Mouse (Mus musculus) adrenal gland, postnatal 14 days (tissue): ENCODE measurements around the gene Csf3. TPM values are rescaled to one million over a fixed set of nuclear protein-coding genes. Genes with fewer than 3 reads are reported as not detected.
"Not testable (repeated sequence)": the region's sequence is repeated elsewhere in the genome, so short reads cannot be mapped to it uniquely, and the experiment has no call there.

ENCODE experiments used
- DNase-seq: peaks from one replicate; pipeline ENCODE4 v3.0.0; 2021; ENCODE audit warnings: mixed read lengths
- total RNA-seq: library from RNA; stranded (reverse); gene quantifications from 2 replicates; pipeline ENCODE4 v1.2.3, GENCODE M21; 2021

Gene Csf3
- total RNA-seq, 1 experiment from 2014 or later: not detected

GRCm38 (mm10) chr11:98729119-98729588, 28.1 kb downstream of the Csf3 start, which contains the start of gene Med24:
Gene Med24 (minus strand): TSS chr11:98729435.
- peak; percentile 90 for DNase-seq

DNA sequence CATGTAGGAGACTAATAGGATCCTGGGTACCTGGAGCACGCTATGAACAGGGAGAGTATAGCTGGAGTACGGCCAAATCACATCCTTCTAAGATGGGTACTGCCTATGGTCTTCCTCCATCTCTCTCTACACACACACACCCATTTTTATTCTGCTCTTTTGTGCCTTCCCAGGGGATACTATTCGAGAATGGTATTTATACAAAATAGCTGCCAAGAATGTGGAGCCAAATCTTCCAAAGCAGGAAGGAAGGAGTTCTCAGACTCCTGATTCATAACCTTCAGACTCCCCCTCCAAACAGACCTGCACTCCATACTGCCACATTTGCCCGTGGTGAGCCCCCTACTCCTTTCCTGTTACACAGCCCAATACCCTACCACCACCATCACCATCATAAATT, 29.7 kb downstream of the Csf3 start:
- DNase-seq: no peak

GRCm38 (mm10) chr11:98731134-98731533, 30.1 kb downstream of the Csf3 start:
- DNase-seq: peak; percentile 71

DNA sequence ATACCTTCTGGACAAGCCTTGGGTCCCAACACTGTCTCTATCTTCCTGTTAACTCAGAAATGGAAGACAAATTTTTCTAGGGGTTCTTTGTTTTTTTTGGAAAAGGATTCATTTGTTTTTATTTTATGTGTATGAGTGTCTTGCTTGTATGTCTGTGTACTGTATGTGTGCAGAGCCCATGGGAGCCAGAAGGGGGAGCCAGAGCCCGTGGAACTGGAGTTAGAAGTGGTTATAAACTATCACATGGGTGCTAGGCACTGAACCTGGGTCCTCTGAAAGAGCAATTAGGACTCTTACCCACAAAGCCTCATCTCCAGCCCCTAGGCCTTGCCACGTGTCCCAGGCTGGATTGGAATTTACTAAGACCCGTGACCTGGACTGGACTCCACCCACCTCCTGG, 33.0 kb downstream of the Csf3 start:
- DNase-seq: no peak

- no peak for DNase-seq
Measured at GRCm38 (mm10) chr11:98735111-98735510, 34.0 kb downstream of the Csf3 start.

GRCm38 (mm10) chr11:98736176-98736575, 35.1 kb downstream of the Csf3 start:
- DNase-seq: no peak

DNA sequence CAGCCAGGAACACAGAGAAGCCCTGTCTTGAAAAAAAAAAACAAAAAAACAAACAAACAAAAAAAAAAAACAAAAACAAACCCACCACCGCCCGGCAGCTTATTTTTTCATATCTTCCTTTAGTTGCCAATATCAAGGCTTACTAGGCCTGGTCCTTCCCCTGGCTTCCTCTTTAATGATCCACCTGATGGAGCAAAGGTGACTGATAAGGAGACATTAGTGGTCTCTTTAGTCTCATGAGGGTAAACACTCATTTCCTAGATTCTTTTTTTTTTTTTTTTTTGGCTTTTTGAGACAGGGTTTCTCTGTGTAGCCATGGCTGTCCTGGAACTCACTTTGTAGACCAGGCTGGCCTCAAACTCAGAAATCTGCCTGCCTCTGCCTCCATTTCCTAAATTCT, 36.2 kb downstream of the Csf3 start:
- not testable (repeated sequence) for DNase-seq

GRCm38 (mm10) chr11:98738428-98738911, 37.4 kb downstream of the Csf3 start:
- DNase-seq: no peak

DNA sequence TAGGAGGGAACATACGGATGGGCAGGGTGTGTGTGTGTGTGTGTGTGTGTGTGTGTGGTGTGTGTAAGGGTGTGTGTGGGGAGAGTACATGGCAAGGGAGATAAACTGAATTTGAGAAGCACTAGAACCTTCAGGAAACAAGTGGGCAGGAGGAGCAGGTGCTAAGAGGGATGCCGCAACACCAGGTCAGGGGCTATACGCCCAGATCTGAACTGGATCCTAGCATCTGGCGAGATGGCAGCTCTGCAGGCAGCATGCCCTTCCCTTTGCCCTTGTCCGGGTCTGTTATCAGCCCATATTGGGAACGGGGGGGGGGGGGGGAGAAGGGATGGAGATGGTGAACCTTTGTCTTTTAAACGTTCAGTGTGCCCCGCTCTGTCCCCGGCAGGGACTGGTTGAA, 37.9 kb downstream of the Csf3 start:
- no peak for DNase-seq

DNA sequence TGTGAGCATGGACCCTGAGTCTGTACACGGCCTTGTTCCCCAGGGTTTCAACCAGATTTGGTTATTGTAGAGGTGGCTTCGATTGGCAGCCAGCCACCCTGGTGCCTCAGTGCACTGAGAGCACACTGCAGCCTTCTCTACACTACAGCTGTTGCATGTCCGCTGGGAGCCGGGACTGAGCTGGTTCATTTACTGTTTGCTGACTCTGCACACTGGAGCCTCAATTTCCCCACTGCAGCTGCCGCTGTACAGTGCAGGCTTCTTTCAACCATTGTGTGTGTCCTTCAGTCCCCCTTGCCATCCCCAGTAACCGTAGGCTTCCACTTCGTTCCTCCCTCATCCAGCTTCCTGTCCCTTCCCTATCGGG, 38.9 kb downstream of the Csf3 start:
- DNase-seq: no peak

GRCm38 (mm10) chr11:98740393-98741050, 39.5 kb downstream of the Csf3 start, which contains the start of gene Thra:
Gene Thra (plus strand): TSS chr11:98740638.
- peak; percentile 86 for DNase-seq

GRCm38 (mm10) chr11:98741051-98741620, 40.1 kb downstream of the Csf3 start:
- no peak for DNase-seq

DNA sequence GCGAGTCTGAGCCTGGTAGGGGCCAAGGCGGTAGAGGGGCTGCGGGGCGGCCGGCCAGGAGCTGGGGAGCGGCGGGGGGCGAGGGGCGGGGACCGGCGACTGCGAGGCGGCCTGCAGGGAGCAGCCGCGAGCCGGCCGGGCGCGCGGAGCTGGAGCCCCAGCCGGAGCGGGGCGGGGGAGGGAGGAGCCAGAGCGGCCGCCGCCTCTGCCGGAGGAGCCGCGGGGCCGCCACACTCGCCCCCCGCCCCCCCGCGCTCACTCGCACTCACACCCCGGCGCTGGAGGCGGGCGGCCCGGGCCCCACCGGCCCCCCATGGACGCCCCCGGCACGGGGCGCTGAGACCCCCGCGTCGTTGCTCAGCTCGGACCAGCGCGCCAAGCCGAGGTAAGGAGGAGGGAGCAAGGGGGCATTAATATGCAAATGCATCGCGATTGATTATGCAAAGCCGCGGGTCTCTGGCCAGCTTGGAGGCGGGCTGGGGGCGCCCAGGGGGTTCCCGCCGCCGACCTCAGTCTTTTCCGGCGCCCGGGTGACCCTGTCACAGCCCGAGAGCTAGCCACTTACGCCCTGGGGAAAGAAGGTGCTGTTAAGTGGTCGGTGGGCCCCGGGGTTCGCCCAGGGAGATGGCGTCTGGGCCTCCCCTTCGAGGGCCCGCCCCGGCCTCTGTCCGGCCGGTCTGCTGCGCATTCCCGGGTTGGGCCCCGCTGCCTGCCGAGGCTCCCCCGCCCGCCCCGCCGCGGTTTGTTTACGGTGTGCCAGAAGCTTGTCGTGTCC, 40.7 kb downstream of the Csf3 start:
- DNase-seq: peak; percentile 92

GRCm38 (mm10) chr11:98742397-98743291, 41.6 kb downstream of the Csf3 start:
- DNase-seq: peak; percentile 70

DNA sequence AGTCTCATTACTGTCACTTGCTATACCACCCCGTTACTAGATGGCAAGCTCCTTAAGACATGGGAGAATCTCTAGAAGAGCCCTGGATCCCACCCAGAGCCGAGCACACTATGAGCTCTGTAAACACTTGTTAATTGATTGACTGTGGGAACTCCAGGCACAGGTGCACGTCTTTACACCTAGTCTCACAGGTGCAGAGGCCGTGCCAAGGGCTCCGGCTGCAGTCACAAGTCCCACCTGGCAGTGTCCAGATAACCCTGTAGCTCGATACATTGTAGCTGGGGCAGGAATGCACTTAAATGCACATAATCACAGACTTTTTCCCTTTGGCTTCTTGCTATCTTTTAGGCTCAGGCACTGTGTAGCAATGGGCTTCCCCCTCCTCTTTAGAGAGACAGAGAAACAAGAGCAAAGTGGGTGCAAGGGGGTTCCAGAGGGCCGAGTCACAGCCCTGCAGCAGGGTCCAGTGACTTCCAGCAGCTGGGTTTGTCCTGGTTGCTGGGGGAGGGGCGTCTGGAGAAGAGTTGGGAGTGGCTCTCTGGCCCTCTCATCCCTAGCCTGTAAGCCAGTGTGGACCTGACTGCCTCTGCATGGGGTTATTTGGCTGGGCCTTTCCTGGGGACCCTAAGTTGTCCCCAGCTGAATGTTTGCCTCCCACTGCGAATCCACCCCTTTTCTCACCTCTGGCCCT, 42.7 kb downstream of the Csf3 start:
- DNase-seq: peak; percentile 83

DNA sequence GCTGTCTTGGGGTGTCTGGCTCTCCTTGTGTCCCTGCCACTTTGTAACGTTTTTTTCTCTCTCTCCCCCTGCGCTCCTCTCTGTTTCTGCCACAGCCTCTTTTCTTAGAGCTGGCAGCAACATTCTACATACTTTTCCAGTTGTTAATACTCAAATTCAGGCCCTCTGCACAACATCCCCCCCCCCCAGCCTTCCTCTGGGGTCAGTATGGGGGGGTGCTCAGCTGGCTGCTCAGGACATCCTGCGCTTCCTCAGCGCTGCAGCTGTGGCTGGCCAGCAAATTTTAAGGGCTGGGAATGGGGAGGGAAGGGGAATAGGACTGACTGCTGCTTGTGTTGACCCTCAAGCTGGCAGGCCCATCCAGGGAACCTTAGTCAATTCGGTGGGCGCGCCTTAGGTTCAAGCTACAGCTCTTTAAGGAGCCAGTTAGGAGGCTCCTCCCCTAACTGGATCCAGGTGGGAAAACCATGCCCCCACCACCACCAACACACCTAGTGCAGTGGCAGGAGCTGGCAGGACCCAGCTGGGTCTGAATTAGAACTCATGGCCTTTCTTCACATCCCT, 43.5 kb downstream of the Csf3 start:
- no peak for DNase-seq

GRCm38 (mm10) chr11:98745932-98746853, 45.1 kb downstream of the Csf3 start:
- DNase-seq: peak; percentile 66

DNA sequence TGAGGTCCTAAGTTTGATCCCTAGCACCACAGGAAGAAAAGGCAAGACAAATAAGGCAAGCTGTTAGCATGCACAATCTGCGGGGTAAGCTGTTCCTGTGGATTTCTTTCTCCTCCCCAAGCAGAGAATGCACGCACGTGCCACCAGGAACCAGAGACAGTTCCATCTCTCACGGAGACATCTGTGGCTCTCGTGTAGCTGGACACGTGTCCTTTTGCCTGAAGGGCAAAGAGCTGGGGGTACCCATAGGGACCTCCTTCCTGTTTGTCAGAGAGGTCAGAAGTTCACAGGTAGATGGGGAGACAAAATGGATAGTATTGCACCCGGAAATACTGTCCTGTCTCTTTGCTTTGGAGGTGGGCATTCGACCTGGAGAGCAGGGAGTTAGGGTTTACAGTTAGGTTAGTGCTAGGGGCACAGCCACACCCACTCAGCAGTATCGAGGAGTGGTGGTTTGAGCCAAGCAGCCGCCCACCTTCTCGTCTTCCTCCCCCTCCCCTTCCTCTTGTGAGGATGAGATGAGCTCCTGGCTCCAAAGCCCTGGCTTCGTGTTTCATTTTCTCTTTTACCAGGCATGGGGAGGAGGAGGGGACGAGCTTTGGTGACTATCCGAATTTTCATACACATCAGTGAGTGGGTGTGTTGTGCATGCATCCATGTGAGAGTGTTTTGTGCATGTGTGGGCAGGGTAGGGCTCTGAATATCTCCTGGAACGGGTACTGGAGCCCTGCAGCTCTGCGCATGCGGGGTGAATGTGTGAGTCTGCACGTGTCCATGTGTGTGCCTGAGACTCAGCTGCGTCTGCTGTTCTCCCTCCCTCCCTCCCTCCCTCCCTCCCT, 46.0 kb downstream of the Csf3 start:
- peak; percentile 91 for DNase-seq
